Comparison of ENCODE assay signal across 8 mouse cellular contexts in genomic region chr7:28795832-28796231, GRCm38 (mm10). TPM values are rescaled to one million over a fixed set of nuclear protein-coding genes. Genes with fewer than 3 reads are reported as not detected.
DNase-seq lines count a peak whose midpoint lies in the region; ATAC-seq and TF ChIP-seq lines count a peak whose summit lies in the region.

No protein-coding gene starts in this region.

- intact Hi-C loops in heart, postnatal 25 days (cut with DNase I) = loop anchor here (1.0 to 5.0 kb wide), 3 partner anchors 36 to 241 kb away; partner anchors contain the start of gene Lgals4

- TF ChIP-seq EP300 in liver, postnatal 0 days (IDR thresholded peaks at IDR 0.05; ENCODE audit: low read depth) = no peak

- H3K4me1 ChIP-seq in heart, embryonic 10.5 days = peaks cover 24% of the 10 kb centered on the region
- H3K4me1 ChIP-seq in liver, postnatal 0 days (ENCODE audit: insufficient read depth) = peaks cover 15% of the 10 kb centered on the region

- DNase-seq in heart, adult 8-10 months (ENCODE audit: low spot score) = peak; percentile 49
- no peak for DNase-seq in heart, postnatal 25 days (ENCODE audit: low spot score)
- peak; percentile 36 to 37 for DNase-seq in B cell, adult 2 months
- DNase-seq in heart, embryonic 10.5 days (ENCODE audit: low spot score) = no peak
- DNase-seq in liver, postnatal 0 days = no peak
- DNase-seq in frontal cortex, adult 2 months (ENCODE audit: extremely low spot score in 1 of 2, low spot score in 1 of 2) = no peak
- no peak for DNase-seq in cerebellum, postnatal 14 days
- DNase-seq in frontal cortex, postnatal 25 days (ENCODE audit: low spot score in 2 of 2) = no peak

- peak overlapping the region; percentile 71 for H3K4me2 ChIP-seq in liver, postnatal 0 days (ENCODE audit: low read depth, low read length)

- no peak for TF ChIP-seq CTCF in liver, postnatal 0 days (IDR thresholded peaks at IDR 0.05; ENCODE audit: low read depth)

- H3K9ac ChIP-seq in liver, postnatal 0 days (replicated peaks) = peak overlapping the region; percentile 56

- no peaks in the 10 kb centered on the region for H3K27me3 ChIP-seq in heart, embryonic 10.5 days (ENCODE audit: insufficient read depth, poor library complexity, severe bottlenecking)
- no peaks in the 10 kb centered on the region for H3K27me3 ChIP-seq in liver, postnatal 0 days (ENCODE audit: insufficient read depth, low read length)

- peak overlapping the region; percentile 88; the same call in 1 of the 2 replicates for H3K27ac ChIP-seq in heart, embryonic 10.5 days
- H3K27ac ChIP-seq in liver, postnatal 0 days (ENCODE audit: low read depth) = peak overlapping the region; percentile 83

- no peaks in the 10 kb centered on the region for H3K36me3 ChIP-seq in heart, embryonic 10.5 days
- H3K36me3 ChIP-seq in liver, postnatal 0 days (replicated peaks; ENCODE audit: insufficient read depth, low read length) = 0 out of 2 replicates have a peak, but pooled peaks cover 2% of the 10 kb centered on the region

- ATAC-seq in liver, postnatal 0 days = peak; percentile 13; the same call in 1 of the 2 replicates

- H3K9me3 ChIP-seq in heart, embryonic 10.5 days = no peaks in the 10 kb centered on the region
- no peaks in the 10 kb centered on the region for H3K9me3 ChIP-seq in liver, postnatal 0 days (ENCODE audit: low read length)

- H3K4me3 ChIP-seq in heart, embryonic 10.5 days = peak overlapping the region; percentile 48
- peak overlapping the region; percentile 29 for H3K4me3 ChIP-seq in liver, postnatal 0 days (ENCODE audit: low read depth, low read length)

- WGBS in heart, embryonic 10.5 days = 59% methylated on average over 15 of the region's 15 CpGs
- WGBS in liver, postnatal 0 days (ENCODE audit: insufficient replicate concordance) = 21% methylated on average over 15 of the region's 15 CpGs

RNA-seq across cellular contexts. Expression of gene Rinl, which starts 7.1 kb away (rescaled TPM):
- total RNA-seq in heart, adult 8-10 months (2022) = 1 to 10 TPM; 1.4 to 3.0 (median 1.6) TPM
- total RNA-seq in heart, postnatal 25 days (2021) = 1 to 10 TPM; 1.5 to 2.2 TPM
- 3.8 and 5.2 TPM in 2 replicates for polyA plus RNA-seq in heart, embryonic 10.5 days (2016; fragmentation: Nextera tagmentation; extraction: Ambion mirVana)
- polyA plus RNA-seq in liver, postnatal 0 days (2015; fragmentation: Nextera tagmentation; extraction: Ambion mirVana) = 7.2 and 7.6 TPM in 2 replicates
- 1.7 and 2.4 TPM in 2 replicates for polyA plus RNA-seq in frontal cortex, adult 2 months (2012; rRNA removed)

RNA-seq across cellular contexts. Expression of gene Hnrnpl, which starts 12.5 kb away (rescaled TPM):
- 100 to 1,000 TPM; 185 to 230 (median 214) TPM for total RNA-seq in heart, adult 8-10 months (2022)
- total RNA-seq in heart, postnatal 25 days (2021) = 100 to 1,000 TPM; 225 to 270 TPM
- 213 and 221 TPM in 2 replicates for polyA plus RNA-seq in heart, embryonic 10.5 days (2016; fragmentation: Nextera tagmentation; extraction: Ambion mirVana)
- polyA plus RNA-seq in liver, postnatal 0 days (2015; fragmentation: Nextera tagmentation; extraction: Ambion mirVana) = 82.0 and 88.6 TPM in 2 replicates
- polyA plus RNA-seq in frontal cortex, adult 2 months (2012; rRNA removed) = 391 and 418 TPM in 2 replicates

RNA-seq across cellular contexts. Expression of gene Nfkbib, which starts 28.5 kb away (rescaled TPM):
- total RNA-seq in heart, adult 8-10 months (2022) = 10 to 100 TPM; 22.8 to 29.1 (median 28.1) TPM
- total RNA-seq in heart, postnatal 25 days (2021) = 10 to 100 TPM; 22.1 to 22.9 TPM
- 50.5 and 50.7 TPM in 2 replicates for polyA plus RNA-seq in heart, embryonic 10.5 days (2016; fragmentation: Nextera tagmentation; extraction: Ambion mirVana)
- polyA plus RNA-seq in liver, postnatal 0 days (2015; fragmentation: Nextera tagmentation; extraction: Ambion mirVana) = 25.1 and 26.9 TPM in 2 replicates
- polyA plus RNA-seq in frontal cortex, adult 2 months (2012; rRNA removed) = 30.1 and 34.9 TPM in 2 replicates

RNA-seq across cellular contexts. Expression of gene Ech1, which starts 29.2 kb away (rescaled TPM):
- 1,000 to 10,000 TPM; 2,066 to 2,754 (median 2,219) TPM for total RNA-seq in heart, adult 8-10 months (2022)
- total RNA-seq in heart, postnatal 25 days (2021) = 1,000 to 10,000 TPM; 1,337 to 1,520 TPM
- polyA plus RNA-seq in heart, embryonic 10.5 days (2016; fragmentation: Nextera tagmentation; extraction: Ambion mirVana) = 118 and 136 TPM in 2 replicates
- 534 and 566 TPM in 2 replicates for polyA plus RNA-seq in liver, postnatal 0 days (2015; fragmentation: Nextera tagmentation; extraction: Ambion mirVana)
- 93.7 and 106 TPM in 2 replicates for polyA plus RNA-seq in frontal cortex, adult 2 months (2012; rRNA removed)

RNA-seq across cellular contexts. Expression of gene Sirt2, which starts 29.3 kb away (rescaled TPM):
- 10 to 100 TPM; 84.0 to 92.6 (median 90.8) TPM for total RNA-seq in heart, adult 8-10 months (2022)
- total RNA-seq in heart, postnatal 25 days (2021) = 10 to 100 TPM; 80.0 to 80.2 TPM
- polyA plus RNA-seq in heart, embryonic 10.5 days (2016; fragmentation: Nextera tagmentation; extraction: Ambion mirVana) = 53.8 and 57.8 TPM in 2 replicates
- 20.5 and 22.7 TPM in 2 replicates for polyA plus RNA-seq in liver, postnatal 0 days (2015; fragmentation: Nextera tagmentation; extraction: Ambion mirVana)
- 206 and 223 TPM in 2 replicates for polyA plus RNA-seq in frontal cortex, adult 2 months (2012; rRNA removed)

Comparison
In these comparisons a context has a peak if more than half of its experiments do, and no peak if none do; other contexts are left out.
1. DNase-seq: peak in heart, adult 8-10 months (single experiment) and B cell, adult 2 months (2 of 2); none in heart, postnatal 25 days (single experiment), heart, embryonic 10.5 days (single experiment), liver, postnatal 0 days (single experiment), frontal cortex, adult 2 months (0 of 2), cerebellum, postnatal 14 days (0 of 2) and frontal cortex, postnatal 25 days (0 of 2).